Mouse (Mus musculus) left cerebral cortex, adult 9 months (tissue): ENCODE measurements at regions not wholly inside any gene's neighbourhood (a gene's known extent, or its start where the extent isn't known, plus 50 kb on each side); places are given as distances from the start of the nearest gene placed in this dataset.
A peak's percentile ranks its signal among the peaks of the same experiment; 100 is the strongest.
"Not testable (repeated sequence)": the region's sequence is repeated elsewhere in the genome, so short reads cannot be mapped to it uniquely, and the experiment has no call there.

ENCODE experiments used
- DNase-seq, 2 experiments: peaks; one replicate each; pipeline ENCODE4 v3.0.0; 2022; ENCODE audit warnings: low spot score in 2 of 2

- no peak for DNase-seq
Observed at GRCm38 (mm10) chr12:39594726-39595125, 443.1 kb downstream of the Arl4a start.

GRCm38 (mm10) chr12:39593781-39594180 lies 444.0 kb downstream of the Arl4a start:
- DNase-seq: not testable (repeated sequence)

- peak in 1 of 2 experiments; percentile 11 for DNase-seq
Observed at GRCm38 (mm10) chr12:39587204-39587909, 450.5 kb downstream of the Arl4a start.

GRCm38 (mm10) chr12:39586163-39586562 lies 451.7 kb downstream of the Arl4a start:
- no peak for DNase-seq

GRCm38 (mm10) chr12:39577610-39578009 lies 460.2 kb downstream of the Arl4a start:
- DNase-seq: no peak

- DNase-seq: no peak
Observed at GRCm38 (mm10) chr12:39572802-39573201, 465.0 kb downstream of the Arl4a start.

GRCm38 (mm10) chr12:39572147-39572546 lies 465.7 kb downstream of the Arl4a start:
- no peak for DNase-seq

- no peak for DNase-seq
Observed at GRCm38 (mm10) chr12:39560734-39561446, 476.9 kb downstream of the Arl4a start.

- DNase-seq: no peak
Observed at GRCm38 (mm10) chr12:39558491-39558890, 479.3 kb downstream of the Arl4a start.

GRCm38 (mm10) chr12:39536326-39536725 lies 501.5 kb downstream of the Arl4a start:
- DNase-seq: no peak

GRCm38 (mm10) chr12:39528121-39528520 lies 509.7 kb downstream of the Arl4a start:
- no peak for DNase-seq

GRCm38 (mm10) chr12:39527216-39527600 lies 510.6 kb downstream of the Arl4a start:
- no peak for DNase-seq

- DNase-seq: no peak
Observed at GRCm38 (mm10) chr12:39526535-39527215, 511.1 kb downstream of the Arl4a start.

GRCm38 (mm10) chr12:39515690-39516089 lies 522.1 kb downstream of the Arl4a start:
- DNase-seq: no peak

GRCm38 (mm10) chr12:39510855-39511254 lies 527.0 kb downstream of the Arl4a start:
- DNase-seq: no peak

GRCm38 (mm10) chr12:39510073-39510812 lies 527.6 kb downstream of the Arl4a start:
- DNase-seq: peak; percentile 22 to 80

GRCm38 (mm10) chr12:39496203-39496602 lies 541.6 kb downstream of the Arl4a start:
- peak in 1 of 2 experiments; percentile 33 for DNase-seq

- peak in 1 of 2 experiments; percentile 19 for DNase-seq
Observed at GRCm38 (mm10) chr12:39493578-39494218, 544.1 kb downstream of the Arl4a start.

- peak in 1 of 2 experiments; percentile 59 for DNase-seq
Observed at GRCm38 (mm10) chr12:39493114-39493513, 544.7 kb downstream of the Arl4a start.

GRCm38 (mm10) chr12:39472984-39473383 lies 564.8 kb downstream of the Arl4a start:
- no peak for DNase-seq
